Mouse (Mus musculus) kidney, embryonic 16.5 days (tissue): ENCODE measurements at regions not wholly inside any gene's neighbourhood (a gene's known extent, or its start where the extent isn't known, plus 50 kb on each side); places are given as distances from the start of the nearest gene placed in this dataset.

ENCODE experiments used
- ATAC-seq: fragments of 200-750 bp; cut with Nextera tagmentation; 2 replicates; pipeline ENCODE4 v1.8.0; 2017; ENCODE audit warnings: moderate TSS enrichment; ENCODE audit not compliant: low FRiP score, low TSS enrichment
- H3K27ac ChIP-seq: fragments of 300-500 bp; sonication (generic); 2 replicates; pipeline ENCODE4 v1.5.1; 2014; ENCODE audit warnings: low read length
- H3K27me3 ChIP-seq: fragments of 300-500 bp; sonication (generic); 2 replicates; pipeline ENCODE4 v1.6.1; 2014; ENCODE audit warnings: low read length, control low read depth, mixed read lengths; ENCODE audit not compliant: insufficient read depth
- H3K36me3 ChIP-seq: fragments of 300-500 bp; sonication (generic); 2 replicates; pipeline ENCODE4 v1.6.1; 2014; ENCODE audit warnings: low read length, control low read depth, mixed read lengths; ENCODE audit not compliant: insufficient read depth
- H3K4me1 ChIP-seq: fragments of 300-500 bp; sonication (generic); 2 replicates; pipeline ENCODE4 v1.6.1; 2014; ENCODE audit warnings: low read length, control low read depth, mixed read lengths; ENCODE audit not compliant: insufficient read depth
- H3K4me2 ChIP-seq: fragments of 300-500 bp; sonication (generic); replicated peaks from 2 replicates; pipeline ENCODE4 v1.6.1; 2014; ENCODE audit warnings: low read depth, low read length
- H3K4me3 ChIP-seq: fragments of 300-500 bp; sonication (generic); 2 replicates; pipeline ENCODE4 v1.5.1; 2014; ENCODE audit warnings: mild to moderate bottlenecking, low read length
- H3K9ac ChIP-seq: fragments of 300-500 bp; sonication (generic); replicated peaks from 2 replicates; pipeline ENCODE4 v1.6.1; 2014; ENCODE audit warnings: low read length
- H3K9me3 ChIP-seq: fragments of 300-500 bp; sonication (generic); 2 replicates; pipeline ENCODE4 v1.6.1; 2016; ENCODE audit warnings: low read length, control low read depth
- WGBS: fragments of 180-500 bp; shearing (Covaris S2); extraction: QIAGEN DNeasy Blood & Tissue Kit; methylation state at CpG from one replicate; pipeline ENCODE4 v1.1.7; 2014; 5-methylcytosine and 5-hydroxymethylcytosine counted together

DNA sequence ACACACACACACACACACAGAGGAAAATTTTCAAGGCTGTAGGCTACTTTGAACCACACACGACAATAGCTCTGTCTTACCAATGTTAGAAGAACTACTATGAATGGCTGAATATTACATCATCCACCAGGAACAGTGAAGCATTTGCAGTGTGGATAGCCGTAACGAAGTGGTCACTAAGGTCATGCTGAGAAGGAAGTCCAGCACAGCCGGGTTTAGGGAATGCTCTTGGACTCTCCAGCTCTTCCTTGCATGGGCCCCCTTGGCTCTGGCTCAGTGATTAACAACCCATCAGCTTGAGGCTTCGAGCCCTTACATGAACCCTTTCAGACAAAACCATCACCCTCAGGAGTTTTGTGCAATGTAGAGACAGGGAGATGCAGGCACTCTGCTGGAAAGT is 245.3 kb downstream of the Adamts20 start:
- no peaks in the 10 kb centered on the region for H3K36me3 ChIP-seq
- H3K27me3 ChIP-seq: no peaks in the 10 kb centered on the region
- peaks cover 35% of the 10 kb centered on the region for H3K4me1 ChIP-seq
- H3K9me3 ChIP-seq: no peaks in the 10 kb centered on the region
- no peak overlapping the region for H3K4me3 ChIP-seq
- no peak overlapping the region for H3K4me2 ChIP-seq
- peak; percentile 74 for ATAC-seq
- H3K9ac ChIP-seq: no peak overlapping the region
- WGBS: 22% methylated on average over 5 of the region's 5 CpGs
- peak overlapping the region; percentile 62; the same call in 1 of the 2 replicates for H3K27ac ChIP-seq

DNA sequence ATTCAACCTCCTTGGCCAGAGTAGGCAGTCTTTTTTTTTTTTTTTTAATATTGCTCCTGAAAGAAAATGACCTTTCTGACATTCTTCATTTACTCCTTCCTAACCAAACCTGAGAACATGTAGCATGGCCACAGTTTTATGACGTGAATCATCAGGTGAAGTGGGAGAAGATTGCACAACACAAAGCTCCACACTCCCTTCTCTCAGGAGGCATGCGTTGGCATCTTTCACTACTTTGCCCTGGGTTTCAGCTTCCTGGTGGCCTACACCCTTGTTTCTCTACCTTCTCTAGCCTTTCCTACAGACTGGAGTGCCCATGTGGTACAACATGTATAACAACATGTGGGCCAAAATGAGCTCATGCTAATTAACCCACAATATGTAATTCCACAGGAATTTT is 248.5 kb downstream of the Adamts20 start:
- 83% methylated on average over 2 of the region's 2 CpGs for WGBS
- Histone ChIP-seq H3K36me3 (no peaks in the 10 kb centered on the region), H3K9me3 (no peaks in the 10 kb centered on the region), H3K4me1 (peaks cover 24% of the 10 kb centered on the region), H3K9ac (no peak overlapping the region), H3K27me3 (no peaks in the 10 kb centered on the region), H3K27ac (no peak overlapping the region), H3K4me2 (no peak overlapping the region), H3K4me3 (no peak overlapping the region)
- ATAC-seq: no peak

DNA sequence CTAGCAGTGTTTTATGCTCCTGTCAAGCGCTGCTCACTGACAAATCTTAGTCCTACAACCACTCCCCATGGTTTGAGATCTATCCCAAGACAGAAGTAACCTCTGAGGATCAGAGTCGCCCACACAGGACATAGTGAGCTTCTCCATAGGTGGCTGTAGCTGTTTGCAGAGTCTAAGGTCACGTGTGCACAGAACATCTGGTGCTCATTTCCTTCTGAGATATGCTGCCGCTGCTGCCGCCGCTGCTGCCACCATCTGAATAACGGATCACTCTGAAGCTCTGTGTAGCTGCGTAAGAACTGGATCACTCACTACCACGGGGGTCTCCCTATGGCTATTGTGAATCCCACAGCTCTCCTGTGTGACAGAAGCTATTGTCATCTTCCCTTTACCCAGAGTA is 250.8 kb downstream of the Adamts20 start:
- 0 out of 2 replicates have a peak, but pooled peaks cover 2% of the 10 kb centered on the region for H3K36me3 ChIP-seq
- 20% methylated on average over 9 of the region's 9 CpGs for WGBS
- 0 out of 2 replicates have a peak overlapping the region, but pooled peaks have one; percentile 8 for H3K9ac ChIP-seq
- no peak overlapping the region for H3K4me2 ChIP-seq
- peak; percentile 75 for ATAC-seq
- peaks cover 5% of the 10 kb centered on the region; the same call in 1 of the 2 replicates for H3K9me3 ChIP-seq
- H3K27me3 ChIP-seq: no peaks in the 10 kb centered on the region
- H3K27ac ChIP-seq: peak overlapping the region; percentile 69; the same call in 1 of the 2 replicates
- H3K4me1 ChIP-seq: peaks cover 19% of the 10 kb centered on the region
- H3K4me3 ChIP-seq: no peak overlapping the region

DNA sequence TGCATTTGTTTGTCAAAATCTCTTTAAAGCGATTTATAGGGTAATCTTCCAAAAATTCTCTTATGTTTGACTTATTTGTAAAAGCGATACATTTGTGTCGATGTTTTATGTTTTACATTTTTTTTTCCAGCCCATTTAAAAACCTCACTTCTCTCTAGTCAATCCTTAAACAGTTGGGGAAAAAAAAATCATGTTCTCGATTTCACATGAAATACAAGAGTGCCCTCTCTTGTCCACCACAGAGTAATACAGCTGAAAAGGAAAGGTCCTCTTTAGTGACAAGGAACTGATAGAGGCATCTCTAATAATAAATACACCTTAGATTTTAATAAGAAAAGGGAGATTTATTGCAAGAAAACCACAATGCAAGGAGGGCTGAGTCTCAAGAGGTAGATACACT is 251.8 kb downstream of the Adamts20 start:
- 0 out of 2 replicates have a peak, but pooled peaks cover 2% of the 10 kb centered on the region for H3K36me3 ChIP-seq
- no peak overlapping the region for H3K4me2 ChIP-seq
- 19% methylated on average over 4 of the region's 4 CpGs for WGBS
- no peak overlapping the region for H3K4me3 ChIP-seq
- peaks cover 5% of the 10 kb centered on the region; the same call in 1 of the 2 replicates for H3K9me3 ChIP-seq
- H3K4me1 ChIP-seq: peaks cover 19% of the 10 kb centered on the region; the same call in 1 of the 2 replicates
- no peak overlapping the region for H3K27ac ChIP-seq
- H3K9ac ChIP-seq: no peak overlapping the region
- no peak for ATAC-seq
- H3K27me3 ChIP-seq: no peaks in the 10 kb centered on the region

DNA sequence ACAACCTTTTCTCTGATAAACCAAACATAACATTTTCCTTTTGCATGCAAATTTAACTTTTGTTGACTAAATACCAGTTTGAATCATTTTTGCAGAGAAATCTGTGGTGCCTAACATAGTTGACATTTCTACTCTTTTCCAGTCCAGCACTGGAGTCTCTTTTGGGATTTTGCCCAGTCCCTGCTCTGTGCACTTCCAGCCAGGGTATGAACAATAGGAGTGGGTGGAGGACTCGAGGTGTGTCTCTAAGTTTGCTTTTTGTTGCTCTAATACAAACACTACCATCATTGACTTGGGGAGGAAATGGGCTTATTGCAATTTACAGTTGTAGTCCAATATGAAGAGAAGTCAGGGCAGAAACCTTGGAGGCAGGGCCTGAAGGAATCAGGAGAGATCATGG is 256.7 kb downstream of the Adamts20 start:
- H3K4me2 ChIP-seq: no peak overlapping the region
- no peak overlapping the region for H3K9ac ChIP-seq
- no peak for ATAC-seq
- H3K27me3 ChIP-seq: no peaks in the 10 kb centered on the region
- peaks cover 22% of the 10 kb centered on the region for H3K4me1 ChIP-seq
- 59% methylated on average over 1 of the region's 1 CpGs for WGBS
- H3K36me3 ChIP-seq: 0 out of 2 replicates have a peak, but pooled peaks cover 2% of the 10 kb centered on the region
- no peak overlapping the region for H3K4me3 ChIP-seq
- H3K27ac ChIP-seq: 0 out of 2 replicates have a peak overlapping the region, but pooled peaks have one; percentile 25
- H3K9me3 ChIP-seq: peaks cover 5% of the 10 kb centered on the region; the same call in 1 of the 2 replicates

DNA sequence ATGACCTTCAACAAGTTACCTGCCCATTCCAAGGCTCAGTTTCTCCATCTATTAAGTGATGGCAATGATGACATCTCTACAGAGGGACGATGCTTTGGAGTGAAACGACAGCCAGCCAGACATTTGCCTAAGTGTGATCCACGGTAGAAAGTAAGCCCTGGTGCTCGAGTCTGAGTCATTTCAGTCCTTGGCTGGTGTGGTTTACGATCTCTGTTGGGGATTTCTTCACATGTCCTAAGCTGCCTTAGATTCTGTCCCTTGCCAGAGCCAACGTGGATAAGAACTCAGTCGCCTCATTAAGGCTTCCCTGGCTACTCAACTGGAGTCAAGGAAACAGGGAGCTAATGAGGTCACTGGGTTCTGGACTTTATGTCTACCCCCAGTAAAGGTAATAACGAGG is 258.8 kb downstream of the Adamts20 start:
- Histone ChIP-seq H3K27me3 (no peaks in the 10 kb centered on the region), H3K27ac (no peak overlapping the region), H3K9ac (no peak overlapping the region), H3K36me3 (0 out of 2 replicates have a peak, but pooled peaks cover 2% of the 10 kb centered on the region), H3K4me2 (no peak overlapping the region), H3K9me3 (peaks cover 4% of the 10 kb centered on the region; the same call in 1 of the 2 replicates), H3K4me3 (no peak overlapping the region), H3K4me1 (peaks cover 22% of the 10 kb centered on the region)
- no peak for ATAC-seq
- 65% methylated on average over 8 of the region's 8 CpGs for WGBS

DNA sequence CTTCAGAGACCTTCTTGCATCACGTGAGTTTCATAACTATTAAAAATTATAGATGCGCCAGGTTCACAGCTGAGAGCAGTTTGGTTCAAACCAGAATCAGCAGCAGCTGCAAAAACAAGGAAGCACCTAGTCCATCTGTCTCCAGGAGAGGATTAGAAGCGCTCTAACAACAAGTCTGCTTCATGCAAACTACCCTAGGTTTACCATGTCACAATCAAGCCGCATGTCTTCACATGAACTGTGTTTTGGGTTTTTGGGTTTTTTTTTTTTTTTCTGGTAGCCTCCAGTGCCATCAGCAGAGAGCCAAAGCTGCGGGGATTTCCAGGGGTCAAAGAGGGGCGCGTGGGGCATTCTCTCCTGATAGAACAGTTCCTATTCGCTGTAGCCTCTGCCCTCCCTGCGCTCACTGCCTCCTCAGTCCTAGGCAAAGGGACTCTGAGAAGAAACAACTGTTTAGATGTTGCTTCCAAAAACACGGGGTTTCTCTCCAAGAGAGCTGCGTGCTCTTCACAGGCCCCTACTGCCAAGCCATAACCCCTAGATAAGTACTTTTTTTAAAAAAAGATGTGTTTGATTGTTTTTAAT is 259.8 kb downstream of the Adamts20 start:
- Histone ChIP-seq H3K27ac (peak overlapping the region; percentile 50), H3K4me3 (no peak overlapping the region), H3K9ac (no peak overlapping the region), H3K27me3 (no peaks in the 10 kb centered on the region), H3K36me3 (no peaks in the 10 kb centered on the region), H3K4me1 (peaks cover 22% of the 10 kb centered on the region), H3K4me2 (no peak overlapping the region), H3K9me3 (no peaks in the 10 kb centered on the region)
- 60% methylated on average over 11 of the region's 11 CpGs for WGBS
- ATAC-seq: peak; percentile 39; the same call in 1 of the 2 replicates

DNA sequence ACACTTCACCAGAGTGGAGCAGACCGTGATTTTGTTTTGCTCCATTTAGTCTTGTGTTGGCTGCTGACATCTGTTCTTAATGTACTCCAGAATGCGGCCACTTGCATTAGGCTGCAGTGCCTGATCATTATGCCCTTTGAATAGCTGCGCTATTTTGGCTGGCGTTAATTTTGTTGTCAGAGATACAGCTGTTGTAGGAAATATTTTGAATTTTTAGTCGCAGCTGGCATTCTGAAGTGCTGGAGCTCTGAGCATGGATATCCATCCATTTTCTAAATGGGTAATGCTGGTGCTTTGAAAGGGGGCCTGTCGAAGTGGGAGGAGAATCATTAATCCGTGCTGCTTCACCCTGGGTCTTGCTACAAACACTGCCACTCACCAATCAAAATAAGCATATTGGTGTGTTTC is 275.1 kb downstream of the Adamts20 start:
- Histone ChIP-seq H3K27me3 (no peaks in the 10 kb centered on the region), H3K9me3 (no peaks in the 10 kb centered on the region), H3K9ac (no peak overlapping the region), H3K4me3 (no peak overlapping the region), H3K4me1 (peaks cover 8% of the 10 kb centered on the region; the same call in 1 of the 2 replicates), H3K4me2 (no peak overlapping the region), H3K36me3 (no peaks in the 10 kb centered on the region), H3K27ac (no peak overlapping the region)
- no peak for ATAC-seq
- WGBS: 65% methylated on average over 7 of the region's 7 CpGs

DNA sequence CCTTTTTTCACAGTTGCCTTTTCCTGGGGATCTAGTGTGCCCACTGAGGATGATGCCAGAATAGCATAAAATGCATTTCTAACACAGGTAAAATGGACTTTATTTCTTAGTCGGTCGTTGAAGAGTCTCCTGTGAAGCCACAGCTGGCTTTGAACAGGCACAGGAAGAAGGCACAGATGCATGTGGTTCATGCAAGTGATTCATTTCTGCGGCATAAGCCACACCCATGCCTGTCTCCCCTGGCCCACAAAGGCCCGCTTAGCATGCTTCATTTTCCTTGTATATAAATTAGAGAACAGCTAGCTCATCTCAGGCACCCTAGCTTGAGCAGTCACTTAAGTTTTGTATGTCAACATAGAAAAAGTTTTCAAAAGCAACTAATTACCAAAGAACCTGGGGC is 277.6 kb downstream of the Adamts20 start:
- H3K4me3 ChIP-seq: no peak overlapping the region
- 73% methylated on average over 4 of the region's 4 CpGs for WGBS
- no peaks in the 10 kb centered on the region for H3K36me3 ChIP-seq
- no peaks in the 10 kb centered on the region for H3K9me3 ChIP-seq
- H3K4me2 ChIP-seq: no peak overlapping the region
- H3K9ac ChIP-seq: no peak overlapping the region
- no peaks in the 10 kb centered on the region for H3K27me3 ChIP-seq
- H3K27ac ChIP-seq: no peak overlapping the region
- peaks cover 5% of the 10 kb centered on the region; the same call in 1 of the 2 replicates for H3K4me1 ChIP-seq
- no peak for ATAC-seq

DNA sequence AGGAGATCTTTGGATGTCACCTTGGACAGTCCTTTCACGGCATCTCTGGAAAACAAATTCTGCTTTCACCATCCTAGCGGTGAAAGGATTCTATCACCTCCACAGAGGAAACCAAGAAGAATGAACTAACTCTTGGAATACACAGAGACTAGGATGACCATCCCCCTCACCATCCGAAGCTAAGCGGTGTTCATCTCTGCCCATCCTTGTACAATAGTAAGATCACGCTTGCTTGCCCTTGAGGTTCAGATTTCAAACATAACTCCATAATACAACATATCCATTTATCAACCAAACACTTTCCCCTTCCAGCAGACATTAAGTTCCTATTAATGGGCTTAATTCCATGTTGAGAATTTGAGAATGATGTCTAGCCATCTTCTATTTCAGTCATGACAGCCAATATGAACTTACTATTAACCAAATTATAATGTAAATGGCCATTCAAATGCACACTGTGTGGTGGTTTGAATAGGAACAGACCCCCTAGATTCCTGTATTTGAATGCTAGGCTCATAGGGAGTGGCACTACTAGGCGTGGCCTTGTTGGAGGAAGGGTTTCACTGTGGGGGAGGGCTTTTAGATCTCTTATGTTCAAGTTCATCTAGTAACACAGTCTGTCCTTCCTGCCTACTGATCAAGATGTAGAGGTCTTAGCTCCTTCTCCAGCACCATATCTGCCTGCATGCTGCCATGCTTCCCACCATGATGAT is 281.4 kb downstream of the Adamts20 start:
- WGBS: 94% methylated on average over 6 of the region's 6 CpGs
- Histone ChIP-seq H3K9ac (no peak overlapping the region), H3K27me3 (no peaks in the 10 kb centered on the region), H3K36me3 (no peaks in the 10 kb centered on the region), H3K9me3 (no peaks in the 10 kb centered on the region), H3K4me1 (no peaks in the 10 kb centered on the region), H3K27ac (no peak overlapping the region), H3K4me2 (no peak overlapping the region), H3K4me3 (no peak overlapping the region)
- ATAC-seq: no peak
